Mouse (Mus musculus): ENCODE results near the gene Olfr811. TPM values are rescaled to one million over a fixed set of nuclear protein-coding genes. Genes with fewer than 3 reads are reported as not detected.

Olfr811 gene
- total RNA-seq (2014; fragmentation: Nextera tagmentation), result not detected in 2 replicates
- 0.12 and 0.16 TPM in 2 replicates for total RNA-seq (2017)
- not detected in 2 replicates for polyA plus RNA-seq (2012)

DNA sequence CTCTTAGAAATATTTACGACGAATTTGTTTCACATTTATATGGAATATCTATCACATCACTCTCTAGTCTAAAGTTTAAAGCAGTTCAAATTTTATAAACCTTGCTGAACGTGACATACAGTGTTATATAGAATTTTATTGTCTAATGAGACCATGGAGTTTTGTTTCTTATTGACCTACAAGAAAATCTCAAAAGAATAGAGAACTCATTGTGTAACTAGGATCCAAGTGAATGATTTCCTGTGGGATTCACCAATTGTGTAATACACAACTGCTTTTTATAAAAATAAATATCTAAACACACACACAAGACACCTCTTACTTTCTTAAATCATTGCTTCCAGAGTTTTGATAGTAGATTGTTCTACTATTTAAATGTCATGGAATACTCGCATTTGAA, at the start of gene Olfr811:
Olfr811 (minus strand) TSS at position 101 of the 400 bp plus-strand sequence.
- TF ChIP-seq GATA2 (IDR thresholded peaks at IDR 0.05; ENCODE audit: borderline replicate concordance, low read depth, low read length) (no peak), TAL1 (conservative IDR thresholded peaks at IDR 0.05; ENCODE audit: low read depth, low read length) (no peak), POLR2AphosphoS5 (IDR thresholded peaks at IDR 0.05; ENCODE audit: insufficient replicate concordance, low read depth, low read length) (no peak), CTCF (IDR thresholded peaks at IDR 0.05; ENCODE audit: low read depth, low read length) (no peak), GATA1 (IDR thresholded peaks at IDR 0.05; ENCODE audit: borderline replicate concordance, low read length) (no peak)
- no peak for DNase-seq (ENCODE audit: low spot score)
- H3K36me3 ChIP-seq (replicated peaks), result no peaks in the 10 kb centered on the region
- no peaks in the 10 kb centered on the region for H3K27me3 ChIP-seq (ENCODE audit: insufficient read depth, low read length)
- ATAC-seq (ENCODE audit: extremely low read depth, insufficient number of reproducible peaks, low FRiP score, poor library complexity, severe bottlenecking), result no peak
- no peaks in the 10 kb centered on the region for H3K4me1 ChIP-seq (ENCODE audit: insufficient read depth, low read depth, low read length)
- no peak within 1 kb of the TSS for H3K4me3 ChIP-seq (ENCODE audit: low read depth, low read length)
- H3K9me3 ChIP-seq (replicated peaks), result no peaks in the 10 kb centered on the region

DNA sequence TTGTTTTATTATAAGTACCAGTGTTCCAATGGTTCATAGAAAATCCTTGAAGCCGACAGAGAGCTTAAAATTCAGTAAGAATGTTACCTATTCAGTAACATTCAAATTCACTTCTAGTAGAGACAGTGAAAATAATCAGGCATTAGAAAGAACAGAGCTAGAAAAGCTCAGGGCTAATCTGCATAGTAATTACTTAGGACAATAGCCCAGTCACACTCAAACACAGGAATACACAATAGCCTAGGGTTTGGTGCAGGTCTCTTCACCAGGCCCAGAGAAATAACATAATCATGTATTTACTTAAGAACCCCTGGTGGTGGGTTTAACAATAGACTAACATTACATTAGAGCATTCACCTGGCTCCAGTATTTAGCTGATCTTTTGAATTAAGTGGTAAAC, 43.1 kb upstream of the Olfr811 start:
- no peak for DNase-seq (ENCODE audit: low spot score)
- TF ChIP-seq GATA2 (IDR thresholded peaks at IDR 0.05; ENCODE audit: borderline replicate concordance, low read depth, low read length) (no peak), CTCF (IDR thresholded peaks at IDR 0.05; ENCODE audit: low read depth, low read length) (no peak), POLR2AphosphoS5 (IDR thresholded peaks at IDR 0.05; ENCODE audit: insufficient replicate concordance, low read depth, low read length) (no peak), GATA1 (IDR thresholded peaks at IDR 0.05; ENCODE audit: borderline replicate concordance, low read length) (no peak), TAL1 (conservative IDR thresholded peaks at IDR 0.05; ENCODE audit: low read depth, low read length) (no peak)
- no peak overlapping the region for H3K4me3 ChIP-seq (ENCODE audit: low read depth, low read length)
- no peaks in the 10 kb centered on the region for H3K27me3 ChIP-seq (ENCODE audit: insufficient read depth, low read length)
- ATAC-seq (ENCODE audit: extremely low read depth, insufficient number of reproducible peaks, low FRiP score, poor library complexity, severe bottlenecking), result no peak
- no peaks in the 10 kb centered on the region for H3K4me1 ChIP-seq (ENCODE audit: insufficient read depth, low read depth, low read length)
- H3K36me3 ChIP-seq (replicated peaks), result no peaks in the 10 kb centered on the region
- H3K9me3 ChIP-seq (replicated peaks), result no peaks in the 10 kb centered on the region

DNA sequence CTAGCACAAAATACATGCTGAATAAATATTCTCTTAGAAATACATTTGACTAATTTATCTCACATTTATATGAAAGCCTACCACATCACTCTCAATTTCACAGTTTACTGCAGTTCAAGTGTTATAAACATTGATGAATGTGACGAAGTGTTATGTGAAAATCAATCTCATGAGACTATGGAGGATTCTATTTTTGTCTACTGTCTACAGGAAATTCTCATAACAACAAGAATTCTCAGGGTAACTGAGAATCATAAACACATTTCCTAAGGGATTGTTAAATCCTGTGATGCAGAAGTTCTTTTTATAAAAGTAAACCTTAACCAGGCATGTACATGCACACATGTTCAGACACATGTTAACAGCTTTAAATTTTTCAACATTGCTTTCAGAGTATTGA, 41.8 kb upstream of the Olfr811 start, which contains the start of gene Olfr812:
Olfr812 (minus strand) TSS at position 101 of the 400 bp plus-strand sequence.
- TF ChIP-seq GATA1 (IDR thresholded peaks at IDR 0.05; ENCODE audit: borderline replicate concordance, low read length) (no peak), CTCF (IDR thresholded peaks at IDR 0.05; ENCODE audit: low read depth, low read length) (no peak), TAL1 (conservative IDR thresholded peaks at IDR 0.05; ENCODE audit: low read depth, low read length) (no peak), GATA2 (IDR thresholded peaks at IDR 0.05; ENCODE audit: borderline replicate concordance, low read depth, low read length) (no peak), POLR2AphosphoS5 (IDR thresholded peaks at IDR 0.05; ENCODE audit: insufficient replicate concordance, low read depth, low read length) (no peak)
- H3K4me3 ChIP-seq (ENCODE audit: low read depth, low read length), result no peak within 1 kb of the TSS
- no peaks in the 10 kb centered on the region for H3K36me3 ChIP-seq (replicated peaks)
- no peaks in the 10 kb centered on the region for H3K4me1 ChIP-seq (ENCODE audit: insufficient read depth, low read depth, low read length)
- DNase-seq (ENCODE audit: low spot score) (no peak), ATAC-seq (ENCODE audit: extremely low read depth, insufficient number of reproducible peaks, low FRiP score, poor library complexity, severe bottlenecking) (no peak)
- no peaks in the 10 kb centered on the region for H3K27me3 ChIP-seq (ENCODE audit: insufficient read depth, low read length)
- no peaks in the 10 kb centered on the region for H3K9me3 ChIP-seq (replicated peaks)

DNA sequence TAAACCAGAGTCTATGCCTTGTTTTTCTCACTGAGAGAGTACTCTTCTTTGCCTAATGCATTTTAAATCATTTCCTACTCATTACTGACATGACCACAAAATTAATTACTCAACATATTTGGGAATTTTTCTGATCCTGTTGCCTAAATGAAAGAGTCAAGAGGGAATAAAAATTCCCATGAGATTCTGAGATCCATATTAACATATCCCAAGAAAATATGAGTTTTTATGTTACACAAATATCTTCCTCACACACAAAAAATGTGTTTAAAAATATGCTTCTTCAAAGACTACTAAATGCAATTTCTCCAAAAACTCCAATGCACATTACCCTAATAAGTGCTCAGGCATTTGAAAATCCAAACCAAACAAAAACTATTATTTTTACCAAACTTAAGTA, 9.4 kb downstream of the Olfr811 start, which contains the start of gene Olfr810:
Olfr810 (minus strand) TSS at position 101 of the 400 bp plus-strand sequence.
- no peak for ATAC-seq (ENCODE audit: extremely low read depth, insufficient number of reproducible peaks, low FRiP score, poor library complexity, severe bottlenecking)
- Histone ChIP-seq H3K4me3 (ENCODE audit: low read depth, low read length) (no peak within 1 kb of the TSS), H3K36me3 (replicated peaks) (no peaks in the 10 kb centered on the region), H3K9me3 (replicated peaks) (no peaks in the 10 kb centered on the region), H3K27me3 (ENCODE audit: insufficient read depth, low read length) (no peaks in the 10 kb centered on the region), H3K4me1 (ENCODE audit: insufficient read depth, low read depth, low read length) (no peaks in the 10 kb centered on the region)
- no peak for TF ChIP-seq TAL1 (conservative IDR thresholded peaks at IDR 0.05; ENCODE audit: low read depth, low read length)
- no peak for TF ChIP-seq GATA2 (IDR thresholded peaks at IDR 0.05; ENCODE audit: borderline replicate concordance, low read depth, low read length)
- no peak for TF ChIP-seq POLR2AphosphoS5 (IDR thresholded peaks at IDR 0.05; ENCODE audit: insufficient replicate concordance, low read depth, low read length)
- TF ChIP-seq GATA1 (IDR thresholded peaks at IDR 0.05; ENCODE audit: borderline replicate concordance, low read length), result no peak
- no peak for TF ChIP-seq CTCF (IDR thresholded peaks at IDR 0.05; ENCODE audit: low read depth, low read length)
- no peak for DNase-seq (ENCODE audit: low spot score)

DNA sequence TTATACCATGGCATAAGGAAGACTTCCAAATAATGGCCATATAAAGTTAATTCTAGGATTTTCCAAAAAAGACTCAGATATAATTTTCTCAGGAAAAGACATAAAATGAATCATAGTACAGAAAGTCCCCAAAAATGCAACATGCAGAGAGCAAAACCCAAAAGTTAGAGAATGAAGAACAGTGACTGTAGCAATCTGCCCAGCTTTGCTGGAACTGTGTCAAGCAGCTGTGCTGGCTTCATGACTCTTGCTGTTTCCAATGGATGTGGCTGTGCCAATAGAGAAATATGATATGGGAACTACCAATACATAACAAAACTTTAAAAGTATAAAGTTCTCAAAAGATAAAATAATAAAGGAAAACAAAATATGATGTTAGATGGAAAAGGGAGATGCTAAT, 26.1 kb downstream of the Olfr811 start:
- no peak for ATAC-seq (ENCODE audit: extremely low read depth, insufficient number of reproducible peaks, low FRiP score, poor library complexity, severe bottlenecking)
- Histone ChIP-seq H3K36me3 (replicated peaks) (no peaks in the 10 kb centered on the region), H3K9me3 (replicated peaks) (no peaks in the 10 kb centered on the region), H3K4me1 (ENCODE audit: insufficient read depth, low read depth, low read length) (no peaks in the 10 kb centered on the region), H3K27me3 (ENCODE audit: insufficient read depth, low read length) (no peaks in the 10 kb centered on the region), H3K4me3 (ENCODE audit: low read depth, low read length) (no peak overlapping the region)
- DNase-seq (ENCODE audit: low spot score), result no peak
- TF ChIP-seq GATA2 (IDR thresholded peaks at IDR 0.05; ENCODE audit: borderline replicate concordance, low read depth, low read length) (no peak), CTCF (IDR thresholded peaks at IDR 0.05; ENCODE audit: low read depth, low read length) (no peak), TAL1 (conservative IDR thresholded peaks at IDR 0.05; ENCODE audit: low read depth, low read length) (no peak), GATA1 (IDR thresholded peaks at IDR 0.05; ENCODE audit: borderline replicate concordance, low read length) (no peak), POLR2AphosphoS5 (IDR thresholded peaks at IDR 0.05; ENCODE audit: insufficient replicate concordance, low read depth, low read length) (no peak)

DNA sequence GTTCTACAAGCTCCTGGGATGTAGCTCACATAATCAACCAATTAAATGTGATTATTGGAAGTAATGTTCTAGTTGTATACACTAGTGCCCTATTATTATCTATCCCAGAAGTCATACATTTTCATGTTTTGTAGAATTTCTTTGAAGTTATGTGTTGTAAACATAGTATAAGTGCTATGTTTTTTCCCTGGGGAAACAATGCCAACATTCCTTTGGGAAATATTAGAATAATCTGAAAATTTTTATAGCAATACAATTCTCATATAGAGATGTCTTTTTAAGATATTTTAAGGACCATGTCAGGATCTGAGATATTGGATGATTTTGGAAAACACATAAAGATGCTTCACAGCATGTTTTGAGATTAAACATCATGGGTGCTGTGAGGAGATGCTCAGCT, 29.9 kb downstream of the Olfr811 start, which contains the start of gene Olfr809:
Olfr809 (plus strand) TSS at position 301 of the 400 bp plus-strand sequence.
- DNase-seq (ENCODE audit: low spot score) (no peak), ATAC-seq (ENCODE audit: extremely low read depth, insufficient number of reproducible peaks, low FRiP score, poor library complexity, severe bottlenecking) (no peak)
- TF ChIP-seq GATA1 (IDR thresholded peaks at IDR 0.05; ENCODE audit: borderline replicate concordance, low read length) (no peak), POLR2AphosphoS5 (IDR thresholded peaks at IDR 0.05; ENCODE audit: insufficient replicate concordance, low read depth, low read length) (no peak), TAL1 (conservative IDR thresholded peaks at IDR 0.05; ENCODE audit: low read depth, low read length) (no peak), GATA2 (IDR thresholded peaks at IDR 0.05; ENCODE audit: borderline replicate concordance, low read depth, low read length) (no peak), CTCF (IDR thresholded peaks at IDR 0.05; ENCODE audit: low read depth, low read length) (no peak)
- no peaks in the 10 kb centered on the region for H3K36me3 ChIP-seq (replicated peaks)
- no peaks in the 10 kb centered on the region for H3K4me1 ChIP-seq (ENCODE audit: insufficient read depth, low read depth, low read length)
- H3K4me3 ChIP-seq (ENCODE audit: low read depth, low read length), result no peak within 1 kb of the TSS
- no peaks in the 10 kb centered on the region for H3K9me3 ChIP-seq (replicated peaks)
- H3K27me3 ChIP-seq (ENCODE audit: insufficient read depth, low read length), result no peaks in the 10 kb centered on the region

Measured in G1E (cell line).